Mouse (Mus musculus): ENCODE data around the gene Ogfr. TPM values are rescaled to one million over a fixed set of nuclear protein-coding genes. Genes with fewer than 3 reads are reported as not detected.

The Ogfr gene
- polyA plus RNA-seq (2014; fragmentation: Nextera tagmentation; extraction: Ambion mirVana), result 98.6 and 108 TPM in 2 replicates

DNA sequence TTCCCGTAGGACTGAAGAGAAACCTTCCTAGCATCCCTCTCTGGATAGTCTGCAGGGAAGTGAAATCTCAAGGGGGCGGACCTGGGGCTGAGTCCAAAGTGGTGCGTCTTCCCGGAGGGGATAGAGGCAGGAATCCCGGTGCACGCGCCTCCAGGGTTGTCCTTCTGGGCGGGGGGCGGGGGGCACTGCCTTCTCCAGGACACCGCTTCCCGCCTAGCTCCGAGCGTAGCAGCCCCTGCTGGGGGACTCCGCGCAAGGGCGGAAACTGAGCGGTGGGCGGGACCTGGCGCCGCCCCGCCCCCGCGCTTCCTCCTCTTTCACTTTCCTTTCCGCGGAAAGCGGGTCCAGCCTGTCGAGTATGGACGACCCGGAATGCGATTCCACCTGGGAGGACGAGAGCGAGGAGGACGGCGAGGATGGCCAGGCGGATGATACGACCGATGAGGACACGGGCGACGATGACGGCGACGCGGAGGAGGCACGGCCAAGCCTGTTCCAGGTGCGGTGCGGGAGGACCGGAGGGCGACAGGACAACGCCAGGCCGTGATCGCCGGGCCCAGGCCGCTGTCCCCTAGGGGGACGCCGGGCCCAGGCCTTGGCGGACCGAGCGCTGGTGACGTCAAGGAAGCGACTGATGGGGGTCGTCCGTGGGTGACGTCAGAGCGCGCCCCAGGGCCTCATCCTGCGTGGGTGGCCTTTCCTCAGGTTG is at the start of gene Ogfr:
TSS of gene Ogfr (plus strand) at position 123 of the 709 bp plus-strand sequence.
- peak within 1 kb of the TSS; percentile 84 for H3K27ac ChIP-seq (ENCODE audit: low read depth, low read length)
- no peaks in the 10 kb centered on the region for H3K27me3 ChIP-seq (ENCODE audit: control insufficient read depth, insufficient read depth, low read length)
- no peaks in the 10 kb centered on the region for H3K9me3 ChIP-seq (ENCODE audit: control insufficient read depth, low read length)
- peak; percentile 92 for DNase-seq (ENCODE audit: low spot score)
- under 1% methylated on average over 56 of the region's 67 CpGs for WGBS
- peak; percentile 93 for ATAC-seq (replicated peaks; ENCODE audit: low FRiP score)
- peaks cover 9% of the 10 kb centered on the region; the same call in 1 of the 2 replicates for H3K36me3 ChIP-seq (ENCODE audit: control insufficient read depth, insufficient read depth, low read length)
- peak within 1 kb of the TSS; percentile 85 for H3K4me3 ChIP-seq (ENCODE audit: low read depth, low read length)
- H3K9ac ChIP-seq (ENCODE audit: low read length), result peak within 1 kb of the TSS; percentile 84
- peak within 1 kb of the TSS; percentile 73 for H3K4me2 ChIP-seq (ENCODE audit: low read depth, low read length, severe bottlenecking)
- no peaks in the 10 kb centered on the region; the same call in 1 of the 2 replicates for H3K4me1 ChIP-seq (replicated peaks; ENCODE audit: control insufficient read depth, insufficient read depth, low read length)

DNA sequence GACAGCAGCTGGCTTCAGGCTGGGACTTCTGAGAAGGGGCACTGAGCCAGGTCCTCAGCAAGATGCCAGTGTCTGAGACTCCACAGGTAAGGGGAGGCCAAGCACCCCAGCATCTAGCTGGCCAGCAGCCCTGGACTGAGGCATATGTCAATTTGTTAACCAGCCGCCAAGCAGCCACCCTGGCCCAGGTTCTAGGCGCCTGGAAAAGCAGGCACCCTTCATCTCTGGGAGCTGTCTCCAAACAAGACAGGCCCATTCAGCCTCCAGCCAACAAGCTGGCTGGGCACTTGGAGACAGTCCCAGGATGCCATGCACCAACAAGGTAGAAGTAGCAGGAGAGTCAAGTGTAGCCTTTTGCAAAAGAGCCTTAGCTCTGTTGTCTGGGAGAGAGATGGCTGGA is 45.4 kb upstream of the Ogfr start:
- Histone ChIP-seq H3K27me3 (ENCODE audit: control insufficient read depth, insufficient read depth, low read length) (no peaks in the 10 kb centered on the region), H3K9me3 (ENCODE audit: control insufficient read depth, low read length) (no peaks in the 10 kb centered on the region), H3K4me2 (ENCODE audit: low read depth, low read length, severe bottlenecking) (no peak overlapping the region), H3K36me3 (ENCODE audit: control insufficient read depth, insufficient read depth, low read length) (no peaks in the 10 kb centered on the region), H3K9ac (ENCODE audit: low read length) (no peak overlapping the region), H3K4me3 (ENCODE audit: low read depth, low read length) (no peak overlapping the region), H3K4me1 (replicated peaks; ENCODE audit: control insufficient read depth, insufficient read depth, low read length) (0 out of 2 replicates have a peak, but pooled peaks cover 2% of the 10 kb centered on the region), H3K27ac (ENCODE audit: low read depth, low read length) (no peak overlapping the region)
- 79% methylated on average over 2 of the region's 2 CpGs for WGBS
- DNase-seq (ENCODE audit: low spot score), result no peak
- ATAC-seq (replicated peaks; ENCODE audit: low FRiP score), result no peak

- WGBS, result 87% methylated on average over 18 of the region's 18 CpGs
- Histone ChIP-seq H3K4me3 (ENCODE audit: low read depth, low read length) (no peak overlapping the region), H3K27ac (ENCODE audit: low read depth, low read length) (no peak overlapping the region), H3K9me3 (ENCODE audit: control insufficient read depth, low read length) (no peaks in the 10 kb centered on the region), H3K4me2 (ENCODE audit: low read depth, low read length, severe bottlenecking) (no peak overlapping the region), H3K27me3 (ENCODE audit: control insufficient read depth, insufficient read depth, low read length) (no peaks in the 10 kb centered on the region), H3K36me3 (ENCODE audit: control insufficient read depth, insufficient read depth, low read length) (no peaks in the 10 kb centered on the region), H3K4me1 (replicated peaks; ENCODE audit: control insufficient read depth, insufficient read depth, low read length) (0 out of 2 replicates have a peak, but pooled peaks cover 2% of the 10 kb centered on the region), H3K9ac (ENCODE audit: low read length) (no peak overlapping the region)
- ATAC-seq (replicated peaks; ENCODE audit: low FRiP score), result no peak
- no peak for DNase-seq (ENCODE audit: low spot score)
Measured at GRCm38 (mm10) chr2:180545046-180545445, 44.0 kb upstream of the Ogfr start.

DNA sequence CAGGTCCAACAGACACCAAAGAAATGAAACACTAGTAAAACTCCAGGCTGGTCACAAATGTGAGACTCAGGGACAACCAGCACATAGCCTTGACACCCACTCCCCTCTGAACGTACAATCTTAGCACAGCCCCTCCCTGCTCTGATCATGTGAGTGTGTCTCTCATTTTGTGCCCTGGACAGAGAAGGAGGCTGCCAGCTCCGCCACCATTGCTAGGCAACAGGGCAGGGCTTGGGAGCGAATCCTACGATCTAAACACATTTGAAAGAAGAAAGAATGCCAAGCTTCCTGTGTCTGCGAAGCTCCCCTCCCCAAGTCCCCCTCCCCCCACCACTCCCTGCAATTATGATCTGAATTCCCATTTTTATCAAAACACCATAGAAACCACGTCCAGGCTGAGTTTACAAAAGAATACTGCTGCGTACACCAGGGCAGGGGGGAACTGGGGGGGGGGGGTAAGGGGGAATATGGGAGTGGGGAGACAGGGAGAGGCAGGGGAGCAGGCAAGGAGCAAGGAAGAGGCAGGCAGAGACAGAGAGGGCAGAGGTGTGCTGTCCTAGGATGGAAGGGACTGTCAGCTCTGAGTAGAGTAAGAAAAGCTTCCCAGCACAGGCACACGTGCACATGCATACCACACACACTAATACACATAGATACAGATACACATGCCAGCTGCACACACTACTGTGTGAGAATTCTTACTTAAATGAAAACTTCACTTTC is 41.5 kb upstream of the Ogfr start:
- WGBS, result 20% methylated on average over 8 of the region's 8 CpGs
- Histone ChIP-seq H3K9ac (ENCODE audit: low read length) (peak overlapping the region; percentile 12; the same call in 1 of the 2 replicates), H3K36me3 (ENCODE audit: control insufficient read depth, insufficient read depth, low read length) (no peaks in the 10 kb centered on the region), H3K27ac (ENCODE audit: low read depth, low read length) (0 out of 2 replicates have a peak overlapping the region, but pooled peaks have one; percentile 1), H3K9me3 (ENCODE audit: control insufficient read depth, low read length) (no peaks in the 10 kb centered on the region), H3K4me2 (ENCODE audit: low read depth, low read length, severe bottlenecking) (0 out of 2 replicates have a peak overlapping the region, but pooled peaks have one; percentile 5), H3K4me1 (replicated peaks; ENCODE audit: control insufficient read depth, insufficient read depth, low read length) (0 out of 2 replicates have a peak, but pooled peaks cover 2% of the 10 kb centered on the region), H3K4me3 (ENCODE audit: low read depth, low read length) (no peak overlapping the region), H3K27me3 (ENCODE audit: control insufficient read depth, insufficient read depth, low read length) (no peaks in the 10 kb centered on the region)
- DNase-seq (ENCODE audit: low spot score) (peak; percentile 60), ATAC-seq (replicated peaks; ENCODE audit: low FRiP score) (peak; percentile 81)

DNA sequence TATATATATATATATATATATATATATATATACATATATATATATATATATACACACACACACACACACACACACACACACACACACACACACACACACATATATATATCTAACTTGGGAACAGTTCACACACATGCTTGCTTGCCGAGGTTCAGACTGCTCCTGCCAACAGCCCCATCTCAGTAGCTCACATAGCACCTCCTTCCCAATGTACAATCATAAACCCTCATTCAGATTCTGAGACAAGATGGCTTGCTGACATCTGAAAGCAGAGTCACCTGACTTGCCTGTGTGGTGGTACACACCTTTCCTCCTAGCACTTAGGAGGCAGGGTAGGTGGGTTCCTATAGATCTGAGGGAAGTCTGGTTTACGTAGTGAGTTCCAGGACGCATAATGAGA is 36.7 kb upstream of the Ogfr start:
- ATAC-seq (replicated peaks; ENCODE audit: low FRiP score) (no peak), DNase-seq (ENCODE audit: low spot score) (no peak)
- H3K4me3 ChIP-seq (ENCODE audit: low read depth, low read length), result no peak overlapping the region
- no peak overlapping the region for H3K9ac ChIP-seq (ENCODE audit: low read length)
- 86% methylated on average over 3 of the region's 3 CpGs for WGBS
- no peaks in the 10 kb centered on the region for H3K27me3 ChIP-seq (ENCODE audit: control insufficient read depth, insufficient read depth, low read length)
- H3K4me2 ChIP-seq (ENCODE audit: low read depth, low read length, severe bottlenecking), result no peak overlapping the region
- H3K36me3 ChIP-seq (ENCODE audit: control insufficient read depth, insufficient read depth, low read length), result no peaks in the 10 kb centered on the region
- no peaks in the 10 kb centered on the region for H3K4me1 ChIP-seq (replicated peaks; ENCODE audit: control insufficient read depth, insufficient read depth, low read length)
- H3K9me3 ChIP-seq (ENCODE audit: control insufficient read depth, low read length), result no peaks in the 10 kb centered on the region
- no peak overlapping the region for H3K27ac ChIP-seq (ENCODE audit: low read depth, low read length)

GRCm38 (mm10) chr2:180555219-180555618 is 33.8 kb upstream of the Ogfr start:
- ATAC-seq (replicated peaks; ENCODE audit: low FRiP score), result no peak
- 45% methylated on average over 3 of the region's 3 CpGs for WGBS

DNA sequence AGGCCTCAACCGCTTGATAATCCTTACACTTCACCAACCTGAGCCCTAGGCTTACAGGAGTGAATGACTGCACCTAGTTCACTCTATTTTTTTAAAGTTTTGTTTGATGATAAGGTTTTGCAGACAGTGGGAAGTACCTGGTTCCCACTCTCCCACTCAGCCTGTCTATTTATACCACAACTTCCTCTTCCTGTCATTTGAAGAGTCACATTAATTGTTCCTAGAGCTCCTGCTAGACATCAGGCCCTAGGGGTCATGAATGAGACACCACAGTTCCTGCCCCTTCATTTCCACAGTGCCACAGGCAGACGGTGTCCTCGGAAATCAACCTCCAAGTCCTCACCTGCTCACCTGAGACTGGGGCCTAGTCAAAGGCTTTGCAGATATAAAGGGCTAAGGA is 32.6 kb upstream of the Ogfr start:
- Histone ChIP-seq H3K36me3 (ENCODE audit: control insufficient read depth, insufficient read depth, low read length) (no peaks in the 10 kb centered on the region), H3K4me3 (ENCODE audit: low read depth, low read length) (no peak overlapping the region), H3K27ac (ENCODE audit: low read depth, low read length) (no peak overlapping the region), H3K9ac (ENCODE audit: low read length) (no peak overlapping the region), H3K9me3 (ENCODE audit: control insufficient read depth, low read length) (no peaks in the 10 kb centered on the region), H3K4me2 (ENCODE audit: low read depth, low read length, severe bottlenecking) (no peak overlapping the region), H3K4me1 (replicated peaks; ENCODE audit: control insufficient read depth, insufficient read depth, low read length) (no peaks in the 10 kb centered on the region), H3K27me3 (ENCODE audit: control insufficient read depth, insufficient read depth, low read length) (no peaks in the 10 kb centered on the region)
- DNase-seq (ENCODE audit: low spot score) (no peak), ATAC-seq (replicated peaks; ENCODE audit: low FRiP score) (no peak)
- WGBS, result 85% methylated on average over 3 of the region's 3 CpGs

More at GRCm38 (mm10) chr2:180555219-180555618, 33.8 kb upstream of the Ogfr start:
- no peak for DNase-seq (ENCODE audit: low spot score)
- H3K4me3 ChIP-seq (ENCODE audit: low read depth, low read length), result no peak overlapping the region
- H3K9me3 ChIP-seq (ENCODE audit: control insufficient read depth, low read length), result no peaks in the 10 kb centered on the region
- H3K9ac ChIP-seq (ENCODE audit: low read length), result no peak overlapping the region
- no peaks in the 10 kb centered on the region for H3K36me3 ChIP-seq (ENCODE audit: control insufficient read depth, insufficient read depth, low read length)
- no peaks in the 10 kb centered on the region for H3K27me3 ChIP-seq (ENCODE audit: control insufficient read depth, insufficient read depth, low read length)
- no peak overlapping the region for H3K27ac ChIP-seq (ENCODE audit: low read depth, low read length)
- H3K4me1 ChIP-seq (replicated peaks; ENCODE audit: control insufficient read depth, insufficient read depth, low read length), result no peaks in the 10 kb centered on the region
- H3K4me2 ChIP-seq (ENCODE audit: low read depth, low read length, severe bottlenecking), result no peak overlapping the region

DNA sequence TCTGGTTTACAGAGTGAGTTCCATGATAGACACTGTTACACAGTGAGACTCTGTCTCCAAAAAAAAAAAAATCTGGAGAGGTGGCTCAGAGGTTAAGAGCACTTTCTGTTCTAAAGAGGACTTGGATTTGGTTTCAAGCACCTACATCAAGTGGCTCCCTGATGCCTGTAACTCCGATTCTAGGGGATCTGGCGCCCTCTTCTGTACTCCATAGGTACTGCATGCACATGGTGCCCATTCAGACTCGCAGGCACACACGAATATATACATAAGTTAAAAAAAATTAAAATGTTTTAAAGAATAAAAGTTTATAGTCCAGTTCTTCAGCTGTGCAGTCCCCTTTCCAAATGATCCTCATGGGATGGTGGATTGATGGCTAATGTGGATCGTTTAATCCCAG is 28.8 kb upstream of the Ogfr start:
- 50% methylated on average over 5 of the region's 5 CpGs for WGBS

More for the DNA sequence above, 28.8 kb upstream of the Ogfr start:
- no peak overlapping the region for H3K4me3 ChIP-seq (ENCODE audit: low read depth, low read length)
- no peaks in the 10 kb centered on the region for H3K27me3 ChIP-seq (ENCODE audit: control insufficient read depth, insufficient read depth, low read length)
- ATAC-seq (replicated peaks; ENCODE audit: low FRiP score) (no peak), DNase-seq (ENCODE audit: low spot score) (peak; percentile 67)
- no peak overlapping the region for H3K27ac ChIP-seq (ENCODE audit: low read depth, low read length)
- H3K4me2 ChIP-seq (ENCODE audit: low read depth, low read length, severe bottlenecking), result no peak overlapping the region
- no peaks in the 10 kb centered on the region for H3K4me1 ChIP-seq (replicated peaks; ENCODE audit: control insufficient read depth, insufficient read depth, low read length)
- H3K36me3 ChIP-seq (ENCODE audit: control insufficient read depth, insufficient read depth, low read length), result no peaks in the 10 kb centered on the region
- no peak overlapping the region for H3K9ac ChIP-seq (ENCODE audit: low read length)
- no peaks in the 10 kb centered on the region for H3K9me3 ChIP-seq (ENCODE audit: control insufficient read depth, low read length)

Measured in forebrain, embryonic 11.5 days (tissue).